Mouse (Mus musculus) heart, embryonic 14.5 days (tissue): ENCODE data around the gene Snf8. TPM values are rescaled to one million over a fixed set of nuclear protein-coding genes. Genes with fewer than 3 reads are reported as not detected.

ENCODE experiments used
- ATAC-seq: fragments of 200-750 bp; cut with Nextera tagmentation; 2 replicates; pipeline ENCODE4 v1.8.0; 2017; ENCODE audit warnings: low read depth, moderate TSS enrichment; ENCODE audit not compliant: insufficient number of reproducible peaks, insufficient read depth, low FRiP score
- H3K27ac ChIP-seq, 2 experiments: fragments of 200-500 bp in 1 of 2; fragments of 300-500 bp in 1 of 2; sonication (generic) in 1 of 2; replicated peaks in 1 of 2; 2 replicates each; pipeline ENCODE4 v1.5.1; 2012 to 2014; ENCODE audit warnings: low read depth in 2 of 2, low read length in 2 of 2, control low read depth in 1 of 2, mild to moderate bottlenecking in 1 of 2, mixed read lengths in 1 of 2; ENCODE audit not compliant: control insufficient read depth in 1 of 2, insufficient read depth in 1 of 2
- H3K27me3 ChIP-seq: fragments of 300-500 bp; sonication (generic); 2 replicates; pipeline ENCODE4 v1.6.1; 2014; ENCODE audit warnings: mild to moderate bottlenecking, low read length, control low read depth; ENCODE audit not compliant: control insufficient read depth, insufficient read depth
- H3K36me3 ChIP-seq: fragments of 300-500 bp; sonication (generic); 2 replicates; pipeline ENCODE4 v1.6.1; 2014; ENCODE audit warnings: mild to moderate bottlenecking, control low read depth, low read length, mixed read lengths; ENCODE audit not compliant: control insufficient read depth, insufficient read depth
- H3K4me1 ChIP-seq, 2 experiments: fragments of 200-500 bp in 1 of 2; fragments of 300-500 bp in 1 of 2; sonication (generic) in 1 of 2; 2 replicates each; pipeline ENCODE4 v1.6.1; 2012 to 2014; ENCODE audit warnings: low read length in 2 of 2, control low read depth in 1 of 2, mixed read lengths in 1 of 2; ENCODE audit not compliant: control insufficient read depth in 2 of 2, insufficient read depth in 2 of 2
- H3K4me2 ChIP-seq: fragments of 300-500 bp; sonication (generic); 2 replicates; pipeline ENCODE4 v1.6.1; 2014; ENCODE audit warnings: mild to moderate bottlenecking, low read length
- H3K4me3 ChIP-seq, 2 experiments: fragments of 200-500 bp in 1 of 2; fragments of 300-500 bp in 1 of 2; sonication (generic) in 1 of 2; 2 replicates each; pipeline ENCODE4 v1.5.1; 2012 to 2014; ENCODE audit warnings: low read length in 2 of 2, mild to moderate bottlenecking in 2 of 2, control low read depth in 1 of 2, low read depth in 1 of 2, moderate library complexity in 1 of 2; ENCODE audit not compliant: control insufficient read depth in 1 of 2, insufficient read depth in 1 of 2
- H3K9ac ChIP-seq: fragments of 300-500 bp; sonication (generic); 2 replicates; pipeline ENCODE4 v1.6.1; 2014; ENCODE audit warnings: mild to moderate bottlenecking, low read length
- H3K9me3 ChIP-seq: fragments of 300-500 bp; sonication (generic); 2 replicates; pipeline ENCODE4 v1.6.1; 2016; ENCODE audit warnings: low read length, control low read depth; ENCODE audit not compliant: control insufficient read depth
- WGBS: fragments of 180-500 bp; shearing (Covaris S2); extraction: QIAGEN DNeasy Blood & Tissue Kit; methylation state at CpG from one replicate; pipeline ENCODE4 v1.1.7; 2014; 5-methylcytosine and 5-hydroxymethylcytosine counted together
- polyA plus RNA-seq: library from polyadenylated mRNA; unstranded; fragments of >200 nt; fragmentation: Nextera tagmentation; extraction: Ambion mirVana; gene quantifications from 2 replicates; pipeline ENCODE4 v1.2.1, GENCODE M21; 2014

Gene Snf8
- polyA plus RNA-seq, 1 experiment from 2014 or later = 30.5 TPM

DNA sequence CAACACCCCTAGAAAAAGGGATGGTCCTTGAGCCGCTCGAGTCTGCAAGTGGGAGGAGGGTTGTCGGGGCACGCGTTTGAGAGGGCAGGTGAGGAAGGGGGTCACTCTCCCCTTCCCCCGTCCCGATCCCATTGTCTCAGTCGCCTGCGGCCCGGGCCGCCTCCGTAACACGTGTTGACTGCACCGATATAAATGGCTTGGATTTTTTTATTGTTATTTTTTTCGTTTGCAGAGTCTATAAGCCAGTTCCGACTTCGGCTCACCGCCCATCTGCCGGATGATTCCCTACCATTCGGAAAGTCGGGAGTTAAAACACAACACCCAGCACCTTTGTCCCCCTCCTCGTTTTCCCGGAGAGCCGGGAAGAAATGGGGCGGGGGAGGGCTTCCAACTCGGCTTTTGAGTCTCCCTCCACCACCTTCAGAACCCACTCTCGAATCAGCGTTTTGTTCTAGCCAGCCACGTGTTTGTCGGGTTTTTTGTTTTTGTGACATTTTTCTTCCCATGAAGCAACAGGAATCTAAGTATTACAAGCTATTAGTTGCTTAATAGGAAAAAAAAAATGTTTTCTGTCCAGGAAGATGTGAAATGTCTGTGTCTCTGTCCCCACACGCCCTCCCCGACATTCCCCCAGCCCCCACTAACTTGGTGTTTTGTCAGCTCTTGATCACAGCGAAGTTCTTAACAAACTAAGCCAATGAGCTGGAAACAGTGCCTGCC, 27.0 kb upstream of the Snf8 start:
- Histone ChIP-seq H3K36me3 (no peaks in the 10 kb centered on the region), H3K27ac (peak overlapping the region; percentile 46 to 95), H3K4me1 (peaks cover 0 to 10% of the 10 kb centered on the region in 2 experiments; a peak in 3 of 4 replicates), H3K4me2 (peak overlapping the region; percentile 99), H3K4me3 (peak overlapping the region; percentile 69 to 87), H3K27me3 (no peaks in the 10 kb centered on the region), H3K9ac (peak overlapping the region; percentile 97), H3K9me3 (no peaks in the 10 kb centered on the region)
- 0 out of 2 replicates have a peak, but pooled peaks have one; percentile 6 for ATAC-seq
- under 1% methylated on average over 33 of the region's 33 CpGs for WGBS

DNA sequence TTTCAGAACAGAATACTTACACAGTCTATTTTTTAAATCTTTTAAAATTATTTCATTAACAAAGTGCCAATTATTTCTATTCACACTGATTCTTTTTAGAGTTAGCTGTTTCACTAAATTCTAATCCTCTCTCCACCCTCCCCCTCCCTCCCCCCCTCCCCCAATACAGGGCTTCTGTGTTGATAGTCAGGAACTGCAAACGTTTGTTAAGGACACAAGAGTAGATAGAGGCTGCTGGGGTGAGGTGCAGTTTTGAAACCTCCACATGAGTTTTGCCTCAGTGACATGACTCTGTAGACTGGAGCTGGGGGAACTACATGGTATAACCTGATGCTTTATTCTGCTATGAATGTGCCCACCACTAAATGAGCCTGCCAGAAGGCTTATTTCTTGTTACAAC, 25.9 kb upstream of the Snf8 start:
- Histone ChIP-seq H3K27ac (no peak overlapping the region), H3K36me3 (no peaks in the 10 kb centered on the region), H3K9me3 (no peaks in the 10 kb centered on the region), H3K27me3 (no peaks in the 10 kb centered on the region), H3K4me3 (no peak overlapping the region), H3K4me2 (no peak overlapping the region), H3K9ac (no peak overlapping the region), H3K4me1 (peaks cover 0 to 3% of the 10 kb centered on the region in 2 experiments; a peak in 1 of 4 replicates)
- 0% methylated on average over 1 of the region's 1 CpGs for WGBS
- no peak for ATAC-seq

DNA sequence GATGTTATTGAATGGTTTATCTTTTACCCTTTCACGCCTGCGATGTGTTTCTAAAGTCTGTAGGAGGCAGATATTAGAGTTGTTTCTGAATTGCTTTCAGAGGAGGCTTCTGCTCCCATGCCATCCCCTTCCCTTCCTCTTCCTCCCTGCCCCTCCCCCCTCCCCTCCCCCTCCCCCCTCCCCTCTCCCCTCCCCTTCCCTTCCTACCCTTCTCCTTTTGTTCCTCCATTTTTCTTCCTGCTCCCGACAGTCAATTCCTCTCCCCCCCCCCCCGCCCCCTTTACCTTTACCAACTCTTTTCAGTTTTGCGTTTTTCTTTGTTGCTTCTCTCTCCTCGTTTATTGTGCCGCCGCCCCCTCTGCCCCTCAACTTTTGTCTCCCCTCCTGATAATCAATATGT, 22.7 kb upstream of the Snf8 start:
- WGBS = 11% methylated on average over 5 of the region's 8 CpGs
- no peak overlapping the region for H3K27ac ChIP-seq
- no peak for ATAC-seq
- H3K9ac ChIP-seq = peak overlapping the region; percentile 50; the same call in 1 of the 2 replicates
- no peaks in the 10 kb centered on the region for H3K36me3 ChIP-seq
- peak overlapping the region; percentile 45 for H3K4me2 ChIP-seq
- H3K4me3 ChIP-seq = no peak overlapping the region
- peaks cover 0 to 8% of the 10 kb centered on the region in 2 experiments; a peak in 1 of 4 replicates for H3K4me1 ChIP-seq
- H3K9me3 ChIP-seq = no peaks in the 10 kb centered on the region
- no peaks in the 10 kb centered on the region for H3K27me3 ChIP-seq

DNA sequence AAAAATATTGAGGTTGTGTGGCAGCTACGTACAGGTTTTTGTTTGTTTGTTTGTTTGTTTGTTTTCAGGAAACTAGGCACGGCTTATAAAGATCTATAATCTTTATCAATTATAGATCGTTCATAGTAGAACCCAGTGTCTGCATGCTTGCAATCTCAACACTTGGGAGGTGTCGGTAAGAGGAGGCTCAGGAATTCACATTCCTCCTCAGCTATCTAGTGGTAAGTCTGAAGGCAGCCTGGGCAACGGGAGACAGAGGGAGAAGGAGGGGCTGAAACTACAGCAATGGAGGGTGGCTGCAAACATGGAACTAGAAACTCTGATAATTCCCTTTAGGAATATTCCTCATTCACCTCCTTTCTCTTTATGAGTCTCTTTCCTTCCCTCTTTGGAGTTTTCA, 19.3 kb upstream of the Snf8 start:
- Histone ChIP-seq H3K9ac (no peak overlapping the region), H3K4me1 (peaks cover 7 to 16% of the 10 kb centered on the region in 2 experiments; a peak in 3 of 4 replicates), H3K36me3 (no peaks in the 10 kb centered on the region), H3K9me3 (no peaks in the 10 kb centered on the region), H3K27ac (no peak overlapping the region), H3K4me2 (peak overlapping the region; percentile 26), H3K4me3 (no peak overlapping the region), H3K27me3 (no peaks in the 10 kb centered on the region)
- 16% methylated on average over 5 of the region's 5 CpGs for WGBS
- no peak for ATAC-seq

DNA sequence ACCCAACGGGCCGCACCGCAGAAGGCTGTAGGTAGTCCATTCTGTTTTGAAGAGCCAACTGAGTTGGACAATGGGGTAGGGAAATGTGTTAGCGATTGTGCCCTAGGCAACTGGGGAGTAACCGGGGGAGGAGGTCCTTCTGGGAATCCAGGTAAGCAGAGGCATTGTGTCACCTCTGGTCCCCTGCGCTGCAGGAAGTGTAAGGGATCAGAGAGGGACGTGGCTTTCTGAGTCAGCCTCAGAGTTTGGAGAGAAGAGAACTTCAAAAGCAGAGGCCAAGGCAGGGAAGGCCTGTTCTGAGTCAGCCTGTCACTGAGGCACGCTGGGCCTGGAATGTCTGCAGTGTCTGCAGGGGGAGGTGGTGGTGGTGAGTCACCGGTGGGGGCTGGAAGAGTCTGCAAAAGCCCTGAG, 16.7 kb upstream of the Snf8 start:
- H3K4me1 ChIP-seq = peaks cover 7 to 14% of the 10 kb centered on the region in 2 experiments; a peak in 3 of 4 replicates
- 0 out of 2 replicates have a peak overlapping the region, but pooled peaks have one; percentile 28 for H3K9ac ChIP-seq
- no peaks in the 10 kb centered on the region for H3K27me3 ChIP-seq
- 0 out of 2 replicates have a peak, but pooled peaks have one; percentile 21 for ATAC-seq
- no peaks in the 10 kb centered on the region for H3K36me3 ChIP-seq
- H3K4me3 ChIP-seq = no peak overlapping the region
- 7% methylated on average over 9 of the region's 9 CpGs for whole genome bisulfite sequencing
- H3K4me2 ChIP-seq = no peak overlapping the region; the same call in 1 of the 2 replicates
- peak overlapping the region in 1 of 2 experiments; percentile 55; a peak in 2 of 4 replicates for H3K27ac ChIP-seq
- no peaks in the 10 kb centered on the region for H3K9me3 ChIP-seq

DNA sequence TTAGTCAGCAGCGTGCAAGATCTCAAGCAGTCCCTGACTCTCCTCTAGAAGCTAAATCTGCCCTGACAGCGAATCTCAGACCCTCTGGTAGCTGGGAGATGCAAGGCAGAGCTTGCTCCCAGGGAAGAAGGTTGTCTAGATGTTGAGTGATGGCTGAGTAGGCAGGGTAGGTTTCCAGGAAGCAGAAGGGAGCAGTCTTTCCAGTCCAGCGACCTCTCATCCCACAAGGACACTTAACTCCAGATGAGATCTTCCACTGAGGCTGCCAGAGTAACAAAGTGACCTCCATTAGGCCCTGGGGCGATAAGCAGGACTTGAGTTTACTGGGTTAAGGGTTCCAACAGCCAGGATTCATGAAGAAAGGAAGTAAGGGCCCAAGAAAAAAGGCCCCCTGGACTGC, 14.1 kb upstream of the Snf8 start:
- Histone ChIP-seq H3K27me3 (no peaks in the 10 kb centered on the region), H3K36me3 (no peaks in the 10 kb centered on the region), H3K27ac (no peak overlapping the region), H3K4me2 (no peak overlapping the region), H3K9ac (no peak overlapping the region), H3K4me1 (peaks cover 7 to 10% of the 10 kb centered on the region in 2 experiments; a peak in 2 of 4 replicates), H3K4me3 (no peak overlapping the region), H3K9me3 (no peaks in the 10 kb centered on the region)
- WGBS = 43% methylated on average over 4 of the region's 4 CpGs
- no peak for ATAC-seq

DNA sequence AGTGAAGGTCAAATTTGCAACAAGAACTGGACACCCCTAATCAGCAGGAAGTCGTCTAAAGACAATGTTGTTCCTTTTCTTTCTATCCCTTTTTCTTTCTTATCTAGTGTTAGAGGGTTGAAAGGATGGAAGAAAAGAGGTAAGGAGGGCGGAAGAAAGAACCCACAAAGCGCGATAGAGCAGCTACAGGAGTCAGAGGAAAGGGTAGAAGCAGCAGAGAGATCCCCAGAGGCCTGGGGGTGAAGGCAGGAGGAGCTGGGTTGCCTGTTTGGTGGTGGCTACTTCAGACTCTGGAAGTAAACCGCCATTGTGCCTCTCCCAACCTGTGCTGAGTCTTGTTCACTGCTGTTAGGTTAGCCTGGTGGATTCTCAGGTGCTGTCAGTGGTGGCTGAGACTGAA, 6.6 kb upstream of the Snf8 start:
- Histone ChIP-seq H3K4me3 (no peak overlapping the region), H3K9me3 (no peaks in the 10 kb centered on the region), H3K4me2 (no peak overlapping the region), H3K4me1 (peaks cover 0 to 3% of the 10 kb centered on the region in 2 experiments; a peak in 1 of 4 replicates), H3K27me3 (no peaks in the 10 kb centered on the region), H3K36me3 (no peaks in the 10 kb centered on the region), H3K27ac (no peak overlapping the region), H3K9ac (no peak overlapping the region)
- ATAC-seq = no peak
- whole genome bisulfite sequencing = 45% methylated on average over 5 of the region's 5 CpGs
